Mouse (Mus musculus): ENCODE data around the gene Ifngr2. TPM values are rescaled to one million over a fixed set of nuclear protein-coding genes. Genes with fewer than 3 reads are reported as not detected.

The Ifngr2 gene
- polyA plus RNA-seq, 1 experiment from 2014 or later: 106 TPM

DNA sequence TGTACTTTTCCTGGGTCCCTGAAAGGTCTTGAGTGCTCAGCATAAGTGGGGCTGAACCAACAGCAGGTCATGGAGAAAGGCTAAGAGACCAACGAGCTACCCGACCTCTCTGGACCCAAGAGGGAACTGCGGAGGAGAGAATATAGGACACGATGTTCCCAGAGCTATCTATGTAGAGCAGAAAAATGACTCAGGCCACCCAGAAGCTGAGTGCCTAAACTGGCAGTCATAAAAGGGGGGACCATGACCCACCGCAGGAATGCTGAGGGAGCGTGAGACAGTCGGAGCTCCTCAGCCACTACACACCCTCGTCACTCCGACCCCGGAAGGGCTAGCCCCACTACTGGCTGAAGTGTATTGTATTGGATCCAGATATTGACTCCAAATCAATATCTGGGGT lies 22.1 kb downstream of the Ifngr2 start:
- no peak overlapping the region for H3K4me3 ChIP-seq (replicated peaks; ENCODE audit: low read length)
- H3K36me3 ChIP-seq (replicated peaks; ENCODE audit: control insufficient read depth, insufficient read depth): peaks cover 7% of the 10 kb centered on the region
- H3K27me3 ChIP-seq (ENCODE audit: control insufficient read depth, insufficient read depth, low read length): no peaks in the 10 kb centered on the region
- DNase-seq (ENCODE audit: low spot score) (no peak), ATAC-seq (ENCODE audit: low FRiP score) (no peak)
- 87% methylated on average over 10 of the region's 10 CpGs for WGBS
- H3K4me2 ChIP-seq (replicated peaks): no peak overlapping the region
- H3K9me3 ChIP-seq (ENCODE audit: control insufficient read depth, low read length): no peaks in the 10 kb centered on the region
- H3K27ac ChIP-seq: no peak overlapping the region
- no peak overlapping the region for H3K9ac ChIP-seq
- no peaks in the 10 kb centered on the region for H3K4me1 ChIP-seq (replicated peaks; ENCODE audit: control insufficient read depth, insufficient read depth, low read length)

DNA sequence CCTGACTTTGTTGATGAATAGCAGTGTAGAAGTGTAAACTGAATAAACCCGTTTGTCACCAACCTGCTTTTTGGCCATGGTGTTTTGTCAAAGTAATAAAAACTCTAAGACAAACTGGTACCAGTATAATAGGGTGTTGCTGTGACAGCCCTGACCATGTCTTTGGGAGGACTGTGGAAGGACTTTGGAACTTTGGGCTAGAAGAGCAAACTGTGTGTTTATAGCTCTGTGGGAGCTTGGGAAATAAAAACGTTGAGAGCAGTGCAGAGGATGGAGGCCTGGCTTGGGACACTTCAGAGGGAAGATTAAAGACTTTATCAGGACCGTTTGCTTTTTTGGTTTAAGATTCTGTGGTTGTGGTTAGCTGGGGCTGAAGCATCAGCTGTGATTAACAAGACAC lies 24.2 kb downstream of the Ifngr2 start:
- H3K4me1 ChIP-seq (replicated peaks; ENCODE audit: control insufficient read depth, insufficient read depth, low read length): no peaks in the 10 kb centered on the region
- H3K27ac ChIP-seq: no peak overlapping the region
- 74% methylated on average over 3 of the region's 3 CpGs for WGBS
- no peak overlapping the region for H3K4me3 ChIP-seq (replicated peaks; ENCODE audit: low read length)
- no peak for DNase-seq (ENCODE audit: low spot score)
- no peak overlapping the region for H3K4me2 ChIP-seq (replicated peaks)
- H3K36me3 ChIP-seq (replicated peaks; ENCODE audit: control insufficient read depth, insufficient read depth): peaks cover 12% of the 10 kb centered on the region
- H3K9me3 ChIP-seq (ENCODE audit: control insufficient read depth, low read length): no peaks in the 10 kb centered on the region
- no peak for ATAC-seq (ENCODE audit: low FRiP score)
- H3K9ac ChIP-seq: no peak overlapping the region
- no peaks in the 10 kb centered on the region for H3K27me3 ChIP-seq (ENCODE audit: control insufficient read depth, insufficient read depth, low read length)

DNA sequence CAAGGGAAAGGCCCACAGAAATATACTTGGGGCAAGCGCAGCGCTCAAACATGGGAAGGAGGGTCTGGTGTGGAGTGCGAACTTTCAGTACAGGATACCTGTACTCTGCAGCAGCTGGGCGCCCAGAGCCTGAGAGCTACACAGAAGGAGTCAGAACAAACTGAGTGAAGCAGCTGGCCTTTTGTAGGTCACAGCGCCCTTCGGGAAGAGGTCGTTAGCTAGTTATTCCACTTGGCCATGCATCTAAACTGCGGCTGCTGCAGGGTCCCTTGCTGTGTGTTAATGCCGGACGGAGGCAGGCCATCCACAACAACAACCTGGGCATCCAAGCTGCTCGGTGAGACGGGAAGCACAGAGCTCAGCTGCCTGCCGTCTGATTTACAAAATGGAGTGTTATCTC lies 28.3 kb downstream of the Ifngr2 start:
- WGBS: 70% methylated on average over 13 of the region's 13 CpGs
- no peak overlapping the region for H3K4me2 ChIP-seq (replicated peaks)
- H3K9me3 ChIP-seq (ENCODE audit: control insufficient read depth, low read length): no peaks in the 10 kb centered on the region
- ATAC-seq (ENCODE audit: low FRiP score) (no peak), DNase-seq (ENCODE audit: low spot score) (no peak)
- peak overlapping the region; percentile 26; the same call in 1 of the 2 replicates for H3K27ac ChIP-seq
- no peak overlapping the region for H3K9ac ChIP-seq
- no peaks in the 10 kb centered on the region for H3K27me3 ChIP-seq (ENCODE audit: control insufficient read depth, insufficient read depth, low read length)
- no peaks in the 10 kb centered on the region for H3K4me1 ChIP-seq (replicated peaks; ENCODE audit: control insufficient read depth, insufficient read depth, low read length)
- H3K4me3 ChIP-seq (replicated peaks; ENCODE audit: low read length): no peak overlapping the region
- peaks cover 33% of the 10 kb centered on the region for H3K36me3 ChIP-seq (replicated peaks; ENCODE audit: control insufficient read depth, insufficient read depth)

DNA sequence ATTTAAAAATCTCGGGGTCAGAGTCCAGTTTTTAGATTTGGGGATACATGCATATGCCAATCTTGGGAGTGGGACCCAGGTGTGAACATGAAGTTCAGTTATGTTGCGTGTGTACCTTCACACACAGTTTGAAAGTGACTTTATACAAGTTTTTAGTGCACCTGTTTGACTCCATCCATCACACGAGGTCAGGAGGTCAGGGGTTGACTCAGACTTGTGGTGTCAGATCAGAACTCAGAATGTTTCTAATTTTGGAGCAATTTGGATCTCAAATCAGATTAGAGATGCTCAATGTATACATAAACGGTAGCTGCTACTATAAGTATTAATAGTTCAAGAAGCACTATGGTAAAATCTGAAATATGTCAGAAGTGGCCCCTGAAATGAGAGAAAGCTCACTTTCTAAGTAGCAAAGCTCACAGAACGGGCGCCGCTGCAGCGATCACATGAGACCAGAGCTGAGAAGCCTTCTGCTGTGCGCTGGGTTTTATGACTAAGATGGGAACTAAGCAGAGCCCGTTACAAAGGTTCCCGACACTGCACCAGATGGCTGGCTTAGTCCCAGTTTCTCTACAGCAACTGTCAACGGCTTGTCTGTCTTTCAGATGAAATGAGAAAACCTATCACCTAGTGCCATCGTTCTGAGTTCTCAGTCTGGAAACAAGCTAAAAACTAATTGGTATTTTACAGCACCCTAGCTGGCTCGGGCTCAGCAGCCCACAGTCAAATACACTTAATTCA lies 32.3 kb downstream of the Ifngr2 start:
- DNase-seq (ENCODE audit: low spot score): no peak
- Histone ChIP-seq H3K4me3 (replicated peaks; ENCODE audit: low read length) (no peak overlapping the region), H3K27ac (no peak overlapping the region), H3K27me3 (ENCODE audit: control insufficient read depth, insufficient read depth, low read length) (no peaks in the 10 kb centered on the region), H3K4me1 (replicated peaks; ENCODE audit: control insufficient read depth, insufficient read depth, low read length) (no peaks in the 10 kb centered on the region), H3K9ac (no peak overlapping the region), H3K9me3 (ENCODE audit: control insufficient read depth, low read length) (no peaks in the 10 kb centered on the region), H3K4me2 (replicated peaks) (no peak overlapping the region), H3K36me3 (replicated peaks; ENCODE audit: control insufficient read depth, insufficient read depth) (peaks cover 43% of the 10 kb centered on the region)
- no peak for ATAC-seq (ENCODE audit: low FRiP score)
- 84% methylated on average over 14 of the region's 14 CpGs for WGBS

DNA sequence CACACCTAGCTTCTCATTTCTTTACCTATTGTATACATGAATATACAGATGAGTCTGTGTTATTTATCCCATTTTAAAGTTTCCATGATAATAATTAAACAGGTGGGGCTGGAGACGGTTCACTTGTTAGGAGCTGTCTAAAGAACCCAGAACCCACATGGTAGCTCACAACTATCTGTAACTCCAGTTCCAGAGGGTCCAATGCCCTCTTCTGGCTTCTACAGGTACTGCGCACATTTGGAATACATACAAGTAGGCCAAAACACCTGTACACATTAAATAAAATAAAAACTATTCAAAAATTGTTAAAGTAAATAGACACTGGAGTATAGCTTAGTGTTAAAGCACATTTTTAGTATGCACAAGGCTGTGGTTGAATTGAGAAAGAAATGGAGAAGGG lies 35.4 kb downstream of the Ifngr2 start:
- 72% methylated on average over 2 of the region's 2 CpGs for WGBS
- H3K27ac ChIP-seq: no peak overlapping the region

DNA sequence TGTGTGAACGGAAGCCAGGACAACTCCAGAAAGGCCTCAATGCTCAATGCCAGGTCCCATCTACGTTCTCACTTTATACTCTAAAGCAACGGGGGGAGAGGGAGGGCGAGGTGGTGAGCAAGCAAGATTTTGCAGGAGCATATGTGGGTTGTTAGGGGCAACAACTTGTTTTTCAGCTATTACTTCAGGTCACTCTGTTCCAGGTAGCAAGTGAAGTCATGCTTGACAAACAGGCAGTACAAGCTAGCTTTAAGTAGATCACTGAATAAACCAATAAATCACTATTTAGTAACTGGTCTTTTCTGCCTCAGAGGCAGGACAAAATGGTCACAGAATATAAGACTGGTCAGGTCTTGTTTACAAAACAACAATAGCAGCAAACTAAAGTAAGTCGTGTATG lies 38.7 kb downstream of the Ifngr2 start:
- DNase-seq (ENCODE audit: low spot score) (no peak), ATAC-seq (ENCODE audit: low FRiP score) (no peak)
- no peaks in the 10 kb centered on the region for H3K9me3 ChIP-seq (ENCODE audit: control insufficient read depth, low read length)
- no peak overlapping the region for H3K4me2 ChIP-seq (replicated peaks)
- 92% methylated on average over 5 of the region's 5 CpGs for WGBS
- H3K4me3 ChIP-seq (replicated peaks; ENCODE audit: low read length): no peak overlapping the region
- no peaks in the 10 kb centered on the region for H3K4me1 ChIP-seq (replicated peaks; ENCODE audit: control insufficient read depth, insufficient read depth, low read length)
- H3K27ac ChIP-seq: no peak overlapping the region
- H3K36me3 ChIP-seq (replicated peaks; ENCODE audit: control insufficient read depth, insufficient read depth): peaks cover 28% of the 10 kb centered on the region
- no peaks in the 10 kb centered on the region for H3K27me3 ChIP-seq (ENCODE audit: control insufficient read depth, insufficient read depth, low read length)
- H3K9ac ChIP-seq: no peak overlapping the region

More for the DNA sequence above, 35.4 kb downstream of the Ifngr2 start:
- Histone ChIP-seq H3K9ac (no peak overlapping the region), H3K4me2 (replicated peaks) (no peak overlapping the region), H3K36me3 (replicated peaks; ENCODE audit: control insufficient read depth, insufficient read depth) (peaks cover 37% of the 10 kb centered on the region), H3K4me3 (replicated peaks; ENCODE audit: low read length) (no peak overlapping the region), H3K4me1 (replicated peaks; ENCODE audit: control insufficient read depth, insufficient read depth, low read length) (no peaks in the 10 kb centered on the region), H3K27me3 (ENCODE audit: control insufficient read depth, insufficient read depth, low read length) (no peaks in the 10 kb centered on the region), H3K9me3 (ENCODE audit: control insufficient read depth, low read length) (no peaks in the 10 kb centered on the region)
- DNase-seq (ENCODE audit: low spot score) (peak; percentile 50), ATAC-seq (ENCODE audit: low FRiP score) (no peak)

DNA sequence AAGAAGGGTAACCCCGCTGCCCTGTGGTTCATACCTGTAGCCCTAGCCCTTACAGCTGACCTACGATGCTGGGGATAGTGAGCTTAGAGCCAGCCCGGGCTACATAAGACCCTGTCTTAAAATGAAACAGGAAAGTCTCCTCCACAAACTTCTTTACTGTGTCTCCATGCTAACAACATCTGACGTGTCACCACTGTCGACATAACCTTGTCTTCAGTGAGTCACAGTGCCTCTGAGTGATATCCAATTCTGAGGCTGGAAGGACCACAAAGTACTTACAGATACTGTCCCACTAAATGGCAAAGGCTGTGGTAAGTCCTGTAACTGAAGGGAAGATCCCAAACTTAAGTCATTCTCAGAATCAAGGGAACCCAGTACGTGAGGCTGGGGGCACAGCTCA lies 39.4 kb downstream of the Ifngr2 start:
- Histone ChIP-seq H3K4me1 (replicated peaks; ENCODE audit: control insufficient read depth, insufficient read depth, low read length) (no peaks in the 10 kb centered on the region), H3K27ac (no peak overlapping the region), H3K4me3 (replicated peaks; ENCODE audit: low read length) (no peak overlapping the region), H3K9me3 (ENCODE audit: control insufficient read depth, low read length) (no peaks in the 10 kb centered on the region), H3K27me3 (ENCODE audit: control insufficient read depth, insufficient read depth, low read length) (no peaks in the 10 kb centered on the region), H3K9ac (no peak overlapping the region), H3K36me3 (replicated peaks; ENCODE audit: control insufficient read depth, insufficient read depth) (peaks cover 28% of the 10 kb centered on the region), H3K4me2 (replicated peaks) (no peak overlapping the region)
- 94% methylated on average over 6 of the region's 6 CpGs for WGBS
- DNase-seq (ENCODE audit: low spot score) (no peak), ATAC-seq (ENCODE audit: low FRiP score) (no peak)

DNA sequence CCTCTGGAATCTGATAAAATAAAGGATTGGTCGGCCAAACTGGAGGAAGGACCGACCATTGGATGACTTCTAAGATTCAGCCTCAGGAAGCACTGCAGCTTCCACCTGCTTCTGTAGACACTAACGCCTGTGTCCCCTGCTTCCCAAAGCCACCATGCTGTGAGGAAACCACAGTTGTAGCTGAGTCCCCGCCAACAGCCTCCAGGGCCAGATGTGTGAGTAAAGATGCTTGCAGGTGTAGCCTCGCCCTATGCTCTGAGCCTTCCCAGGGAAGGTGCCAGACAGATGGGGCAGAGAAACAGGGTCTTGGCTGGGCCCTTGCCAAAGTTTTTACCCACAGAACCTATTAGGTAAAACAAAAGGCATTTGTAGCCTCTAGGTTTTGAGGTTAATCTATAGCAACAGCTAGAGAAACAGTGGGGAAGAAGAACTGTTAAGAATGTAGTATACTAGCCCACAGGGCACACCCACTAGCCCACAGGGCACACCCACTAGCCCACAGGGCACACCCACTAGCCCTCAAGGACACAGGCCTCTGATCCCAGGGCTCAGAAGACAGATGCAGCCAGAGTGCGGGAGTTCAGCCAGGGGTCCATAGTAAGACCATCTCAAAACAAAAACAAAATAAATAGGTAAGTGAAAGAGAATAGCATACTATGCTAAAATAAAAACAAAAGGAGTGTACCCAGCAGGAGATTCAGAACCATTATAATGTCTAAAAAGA lies 41.0 kb downstream of the Ifngr2 start:
- no peak overlapping the region for H3K4me2 ChIP-seq (replicated peaks)
- 58% methylated on average over 6 of the region's 6 CpGs for WGBS
- H3K36me3 ChIP-seq (replicated peaks; ENCODE audit: control insufficient read depth, insufficient read depth): peaks cover 21% of the 10 kb centered on the region
- H3K9me3 ChIP-seq (ENCODE audit: control insufficient read depth, low read length): no peaks in the 10 kb centered on the region
- no peaks in the 10 kb centered on the region for H3K4me1 ChIP-seq (replicated peaks; ENCODE audit: control insufficient read depth, insufficient read depth, low read length)
- no peaks in the 10 kb centered on the region for H3K27me3 ChIP-seq (ENCODE audit: control insufficient read depth, insufficient read depth, low read length)
- no peak overlapping the region for H3K9ac ChIP-seq
- no peak overlapping the region for H3K27ac ChIP-seq
- no peak for DNase-seq (ENCODE audit: low spot score)
- no peak overlapping the region for H3K4me3 ChIP-seq (replicated peaks; ENCODE audit: low read length)
- no peak for ATAC-seq (ENCODE audit: low FRiP score)

DNA sequence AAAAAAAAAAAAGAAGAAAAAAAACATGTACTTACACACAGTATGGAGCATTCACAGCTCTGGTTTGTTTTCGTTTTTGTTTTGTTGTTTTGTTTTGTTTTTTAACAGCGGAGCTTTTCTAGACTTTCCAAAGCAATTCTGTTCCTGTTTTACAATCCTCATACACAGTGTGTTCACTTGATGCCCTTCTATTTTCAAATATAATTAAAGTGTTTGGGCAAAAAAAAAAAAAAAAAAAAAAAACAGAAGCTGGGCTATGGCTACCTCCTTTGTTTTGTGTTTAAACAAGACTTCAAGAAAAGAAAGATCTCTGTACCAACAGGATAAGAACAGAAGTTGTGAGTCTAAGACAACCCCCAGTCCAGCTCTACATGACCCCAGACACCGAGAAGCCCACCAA lies 41.8 kb downstream of the Ifngr2 start:
- Histone ChIP-seq H3K9ac (no peak overlapping the region), H3K36me3 (replicated peaks; ENCODE audit: control insufficient read depth, insufficient read depth) (peaks cover 21% of the 10 kb centered on the region), H3K27me3 (ENCODE audit: control insufficient read depth, insufficient read depth, low read length) (no peaks in the 10 kb centered on the region), H3K4me2 (replicated peaks) (no peak overlapping the region), H3K4me1 (replicated peaks; ENCODE audit: control insufficient read depth, insufficient read depth, low read length) (no peaks in the 10 kb centered on the region), H3K4me3 (replicated peaks; ENCODE audit: low read length) (no peak overlapping the region), H3K27ac (no peak overlapping the region), H3K9me3 (ENCODE audit: control insufficient read depth, low read length) (no peaks in the 10 kb centered on the region)
- WGBS: 86% methylated on average over 3 of the region's 3 CpGs
- no peak for DNase-seq (ENCODE audit: low spot score)
- ATAC-seq (ENCODE audit: low FRiP score): no peak

Data from hindbrain, embryonic 14.5 days (tissue).